Mouse (Mus musculus) limb, embryonic 12.5 days (tissue): Measurements from ENCODE around the gene Gm49366. TPM values are rescaled to one million over a fixed set of nuclear protein-coding genes. Genes with fewer than 3 reads are reported as not detected.
"Not testable (repeated sequence)": the region's sequence is repeated elsewhere in the genome, so short reads cannot be mapped to it uniquely, and the experiment has no call there.

Source experiments
- ATAC-seq: fragments of 200-750 bp; cut with Nextera tagmentation; 2 replicates; pipeline ENCODE4 v1.8.0; 2017; ENCODE audit warnings: low read depth, moderate TSS enrichment; ENCODE audit not compliant: insufficient number of reproducible peaks, insufficient read depth, low FRiP score, low TSS enrichment
- H3K27ac ChIP-seq: fragments of 300-500 bp; sonication (generic); 2 replicates; pipeline ENCODE4 v1.5.1; 2016; ENCODE audit warnings: mild to moderate bottlenecking, moderate library complexity
- H3K27me3 ChIP-seq: fragments of 300-500 bp; sonication (generic); 2 replicates; pipeline ENCODE4 v1.6.1; 2016; ENCODE audit warnings: mild to moderate bottlenecking, moderate library complexity
- H3K36me3 ChIP-seq: fragments of 300-500 bp; sonication (generic); 2 replicates; pipeline ENCODE4 v1.6.1; 2016; ENCODE audit warnings: mild to moderate bottlenecking, moderate library complexity
- H3K4me1 ChIP-seq: fragments of 300-500 bp; sonication (generic); replicated peaks from 2 replicates; pipeline ENCODE4 v1.6.1; 2016
- H3K4me2 ChIP-seq: fragments of 300-500 bp; sonication (generic); 2 replicates; pipeline ENCODE4 v1.6.1; 2016; ENCODE audit warnings: mild to moderate bottlenecking, moderate library complexity
- H3K4me3 ChIP-seq: fragments of 300-500 bp; sonication (generic); replicated peaks from 2 replicates; pipeline ENCODE4 v1.5.1; 2016; ENCODE audit warnings: mild to moderate bottlenecking
- H3K9ac ChIP-seq: fragments of 300-500 bp; sonication (generic); replicated peaks from 2 replicates; pipeline ENCODE4 v1.6.1; 2016; ENCODE audit warnings: mild to moderate bottlenecking, moderate library complexity
- H3K9me3 ChIP-seq: fragments of 300-500 bp; sonication (generic); 2 replicates; pipeline ENCODE4 v1.6.1; 2016; ENCODE audit warnings: mild to moderate bottlenecking, moderate library complexity
- WGBS: fragments of 180-500 bp; shearing (Covaris S2); methylation state at CpG from one replicate; pipeline ENCODE4 v1.1.7; 2016; 5-methylcytosine and 5-hydroxymethylcytosine counted together
- polyA plus RNA-seq: library from polyadenylated mRNA; unstranded; fragments of >200 nt; fragmentation: Nextera tagmentation; extraction: Ambion mirVana; gene quantifications from 2 replicates; pipeline ENCODE4 v1.2.1, GENCODE M21; 2016

Gm49366 gene
- polyA plus RNA-seq, 1 experiment from 2014 or later, result not detected

DNA sequence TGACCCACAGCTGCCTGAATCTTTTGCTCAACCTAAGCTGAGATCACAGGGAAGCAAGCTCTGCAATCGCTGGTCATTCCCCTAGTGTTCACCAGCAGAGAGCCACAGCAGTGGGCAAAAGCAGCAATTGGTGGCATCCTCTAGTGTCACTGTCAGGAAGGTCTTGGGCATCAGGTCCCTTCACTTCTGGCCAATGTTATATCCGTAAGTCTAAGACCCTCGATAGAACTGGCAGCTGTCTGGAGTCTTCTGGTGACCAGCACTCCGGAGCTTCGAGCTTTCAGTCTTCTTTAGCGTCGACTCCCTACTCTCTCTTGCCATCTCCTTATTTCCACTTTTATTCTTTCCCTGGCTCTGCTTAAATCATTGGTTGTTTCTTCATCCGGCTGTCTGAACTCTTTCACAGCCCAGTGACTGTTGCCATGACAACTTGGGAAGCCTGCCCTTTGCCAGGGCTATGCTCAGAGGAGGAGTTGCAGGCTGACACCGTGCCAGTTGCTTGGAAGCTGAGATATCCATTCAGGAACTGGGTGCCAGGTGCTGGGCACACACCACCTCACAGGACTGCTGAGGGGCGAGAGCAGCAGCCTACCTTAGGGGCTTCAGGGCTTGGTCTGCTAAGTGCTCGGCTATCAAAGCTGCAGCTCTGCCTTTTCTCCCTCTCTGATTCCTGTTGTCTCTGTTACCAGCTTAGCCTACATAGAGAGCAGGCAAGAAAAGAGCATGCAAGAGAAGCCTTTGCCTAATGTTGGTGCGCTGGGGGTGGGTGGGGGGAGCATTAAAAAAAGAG is 27.3 kb upstream of the Gm49366 start:
- whole genome bisulfite sequencing, result 67% methylated on average over 12 of the region's 12 CpGs
- no peaks in the 10 kb centered on the region for H3K9me3 ChIP-seq
- no peak overlapping the region for H3K27ac ChIP-seq
- H3K4me1 ChIP-seq, result peaks cover 30% of the 10 kb centered on the region
- 0 out of 2 replicates have a peak overlapping the region, but pooled peaks have one; percentile 6 for H3K4me3 ChIP-seq
- no peaks in the 10 kb centered on the region for H3K27me3 ChIP-seq
- ATAC-seq, result no peak
- H3K36me3 ChIP-seq, result peaks cover 16% of the 10 kb centered on the region
- peak overlapping the region; percentile 58 for H3K4me2 ChIP-seq
- H3K9ac ChIP-seq, result 0 out of 2 replicates have a peak overlapping the region, but pooled peaks have one; percentile 4

- peaks cover 30% of the 10 kb centered on the region for H3K4me1 ChIP-seq
- no peak overlapping the region for H3K4me2 ChIP-seq
- H3K27me3 ChIP-seq, result no peaks in the 10 kb centered on the region
- H3K36me3 ChIP-seq, result peaks cover 22% of the 10 kb centered on the region
- H3K4me3 ChIP-seq, result no peak overlapping the region
- H3K9ac ChIP-seq, result no peak overlapping the region
- no peak overlapping the region for H3K27ac ChIP-seq
- ATAC-seq, result no peak
- no peaks in the 10 kb centered on the region for H3K9me3 ChIP-seq
- WGBS, result 78% methylated on average over 6 of the region's 6 CpGs
Observed at GRCm38 (mm10) chr12:84013130-84013529, 25.6 kb upstream of the Gm49366 start.

DNA sequence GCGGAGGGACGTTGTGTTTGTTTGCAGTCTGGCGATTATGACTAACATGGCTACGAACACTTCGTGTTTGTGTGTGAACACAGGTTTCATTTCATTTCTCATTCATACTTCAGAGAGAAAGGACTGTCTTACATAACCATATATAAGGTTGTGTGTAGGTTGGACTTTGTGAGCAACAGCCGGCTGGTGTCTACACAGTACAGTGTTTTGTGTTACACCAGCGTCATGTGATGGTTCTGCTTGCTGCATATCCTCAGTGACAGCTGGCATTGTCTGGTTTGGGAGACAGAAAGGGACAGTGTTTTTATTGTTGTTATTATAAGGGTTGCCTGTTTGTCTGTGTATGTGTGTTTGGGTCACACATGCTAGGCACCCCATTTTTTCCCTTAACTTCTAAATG is 25.0 kb upstream of the Gm49366 start:
- Histone ChIP-seq H3K27me3 (no peaks in the 10 kb centered on the region), H3K9ac (no peak overlapping the region), H3K4me3 (no peak overlapping the region), H3K4me2 (no peak overlapping the region), H3K9me3 (no peaks in the 10 kb centered on the region), H3K36me3 (peaks cover 22% of the 10 kb centered on the region), H3K4me1 (peaks cover 29% of the 10 kb centered on the region), H3K27ac (no peak overlapping the region)
- no peak for ATAC-seq
- WGBS, result 93% methylated on average over 7 of the region's 7 CpGs

GRCm38 (mm10) chr12:84020528-84020927 is 18.2 kb upstream of the Gm49366 start:
- H3K27me3 ChIP-seq, H3K9ac ChIP-seq, H3K4me1 ChIP-seq, H3K4me2 ChIP-seq, ATAC-seq, H3K4me3 ChIP-seq, H3K9me3 ChIP-seq, H3K27ac ChIP-seq: not testable (repeated sequence)
- 63% methylated on average over 7 of the region's 7 CpGs for WGBS
- H3K36me3 ChIP-seq, result peaks cover 10% of the 10 kb centered on the region; the same call in 1 of the 2 replicates

DNA sequence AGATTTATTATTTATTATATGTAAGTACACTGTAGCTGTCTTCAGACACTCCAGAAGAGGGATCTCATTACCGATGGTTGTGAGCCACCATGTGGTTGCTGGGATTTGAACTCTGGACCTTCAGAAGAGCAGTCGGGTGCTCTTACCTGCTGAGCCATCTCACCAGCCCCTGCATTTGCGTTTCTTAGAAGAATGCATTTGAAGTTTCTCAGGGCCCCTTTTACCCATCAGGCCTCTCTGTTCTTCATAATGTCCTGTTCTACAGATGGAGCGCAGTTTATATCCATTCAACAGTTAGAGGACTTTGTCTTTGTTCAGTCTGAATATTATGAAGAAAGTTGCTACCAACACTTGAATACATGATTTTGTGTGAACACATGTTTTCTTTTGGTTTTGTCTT is 16.5 kb upstream of the Gm49366 start:
- H3K4me3 ChIP-seq, ATAC-seq, H3K27ac ChIP-seq, H3K4me1 ChIP-seq, H3K9me3 ChIP-seq, H3K36me3 ChIP-seq, H3K9ac ChIP-seq, H3K4me2 ChIP-seq, H3K27me3 ChIP-seq: not testable (repeated sequence)
- WGBS, result 94% methylated on average over 4 of the region's 4 CpGs

GRCm38 (mm10) chr12:84023052-84023745 is 15.5 kb upstream of the Gm49366 start:
- Histone ChIP-seq H3K9me3 (no peaks in the 10 kb centered on the region), H3K9ac (no peak overlapping the region), H3K4me1 (no peaks in the 10 kb centered on the region), H3K4me2 (no peak overlapping the region), H3K36me3 (no peaks in the 10 kb centered on the region), H3K27me3 (no peaks in the 10 kb centered on the region), H3K27ac (peak overlapping the region; percentile 56), H3K4me3 (no peak overlapping the region)
- 80% methylated on average over 9 of the region's 9 CpGs for WGBS
- no peak for ATAC-seq

DNA sequence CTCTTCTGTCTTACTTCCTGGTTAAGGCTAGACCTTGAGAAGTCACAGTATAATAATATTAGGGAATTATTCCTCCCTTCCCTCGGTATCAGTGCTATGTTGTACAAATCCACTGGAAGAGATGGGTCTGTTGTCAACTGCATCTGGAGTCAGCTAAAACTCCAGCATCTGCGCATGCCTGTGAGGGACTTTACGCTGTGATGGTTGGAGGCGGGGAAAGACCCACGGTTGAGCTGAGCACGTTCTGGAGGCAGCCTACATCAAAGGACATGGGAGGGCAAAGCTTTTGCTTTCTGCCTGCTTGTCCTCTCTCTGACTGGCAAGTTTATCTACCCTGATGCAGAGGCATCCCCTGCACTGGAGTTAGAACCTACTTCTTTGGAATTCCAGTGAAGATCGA is 12.8 kb upstream of the Gm49366 start:
- Histone ChIP-seq H3K9ac (no peak overlapping the region), H3K27ac (no peak overlapping the region), H3K27me3 (no peaks in the 10 kb centered on the region), H3K4me1 (no peaks in the 10 kb centered on the region), H3K4me2 (no peak overlapping the region), H3K4me3 (no peak overlapping the region), H3K9me3 (no peaks in the 10 kb centered on the region), H3K36me3 (no peaks in the 10 kb centered on the region)
- WGBS, result 81% methylated on average over 7 of the region's 7 CpGs
- no peak for ATAC-seq

GRCm38 (mm10) chr12:84028328-84028727 is 10.4 kb upstream of the Gm49366 start:
- ATAC-seq, H3K27me3 ChIP-seq, H3K4me1 ChIP-seq, H3K36me3 ChIP-seq, H3K4me2 ChIP-seq, H3K27ac ChIP-seq, H3K4me3 ChIP-seq, H3K9ac ChIP-seq, H3K9me3 ChIP-seq: not testable (repeated sequence)
- 70% methylated on average over 3 of the region's 3 CpGs for whole genome bisulfite sequencing

DNA sequence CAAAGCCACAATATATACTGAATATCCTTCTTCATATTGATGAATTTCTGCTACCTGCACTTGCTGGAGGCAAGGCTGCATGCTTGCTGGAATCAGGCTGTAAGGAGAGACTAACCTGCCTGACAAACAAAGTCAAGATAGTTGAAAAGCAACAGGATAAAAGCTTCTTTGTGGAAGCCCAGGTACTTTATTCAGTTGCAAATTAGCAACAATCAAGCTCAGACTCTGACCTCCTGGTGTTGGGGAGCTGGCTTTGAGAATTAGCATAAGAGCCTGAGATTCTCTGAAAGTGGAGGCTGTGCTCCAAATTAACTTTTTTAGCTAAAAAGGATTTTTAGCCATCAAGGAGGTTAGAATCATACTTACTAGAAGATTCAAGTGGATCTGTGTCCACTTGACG is 9.7 kb upstream of the Gm49366 start:
- WGBS, result 95% methylated on average over 1 of the region's 1 CpGs
- not testable (repeated sequence) for H3K9ac ChIP-seq, H3K4me3 ChIP-seq, ATAC-seq, H3K27me3 ChIP-seq, H3K4me1 ChIP-seq, H3K4me2 ChIP-seq, H3K9me3 ChIP-seq, H3K27ac ChIP-seq, H3K36me3 ChIP-seq

GRCm38 (mm10) chr12:84030659-84031332 is 7.9 kb upstream of the Gm49366 start:
- Histone ChIP-seq H3K27me3 (no peaks in the 10 kb centered on the region), H3K9me3 (no peaks in the 10 kb centered on the region), H3K36me3 (no peaks in the 10 kb centered on the region), H3K4me2 (no peak overlapping the region), H3K9ac (no peak overlapping the region), H3K4me3 (no peak overlapping the region), H3K27ac (no peak overlapping the region), H3K4me1 (no peaks in the 10 kb centered on the region)
- WGBS, result 74% methylated on average over 4 of the region's 4 CpGs
- ATAC-seq, result no peak

GRCm38 (mm10) chr12:84032854-84033253 is 5.9 kb upstream of the Gm49366 start:
- Histone ChIP-seq H3K9ac (no peak overlapping the region), H3K9me3 (no peaks in the 10 kb centered on the region), H3K4me1 (no peaks in the 10 kb centered on the region), H3K27me3 (peaks cover 6% of the 10 kb centered on the region; the same call in 1 of the 2 replicates), H3K4me2 (no peak overlapping the region), H3K36me3 (no peaks in the 10 kb centered on the region), H3K4me3 (no peak overlapping the region), H3K27ac (no peak overlapping the region)
- WGBS, result 89% methylated on average over 4 of the region's 4 CpGs
- ATAC-seq, result no peak
